Mouse (Mus musculus): ENCODE data around the gene Cd68. TPM values are rescaled to one million over a fixed set of nuclear protein-coding genes. Genes with fewer than 3 reads are reported as not detected.

The Cd68 gene
- polyA plus RNA-seq (2012; rRNA removed), result 6.1 and 7.5 TPM in 2 replicates

DNA sequence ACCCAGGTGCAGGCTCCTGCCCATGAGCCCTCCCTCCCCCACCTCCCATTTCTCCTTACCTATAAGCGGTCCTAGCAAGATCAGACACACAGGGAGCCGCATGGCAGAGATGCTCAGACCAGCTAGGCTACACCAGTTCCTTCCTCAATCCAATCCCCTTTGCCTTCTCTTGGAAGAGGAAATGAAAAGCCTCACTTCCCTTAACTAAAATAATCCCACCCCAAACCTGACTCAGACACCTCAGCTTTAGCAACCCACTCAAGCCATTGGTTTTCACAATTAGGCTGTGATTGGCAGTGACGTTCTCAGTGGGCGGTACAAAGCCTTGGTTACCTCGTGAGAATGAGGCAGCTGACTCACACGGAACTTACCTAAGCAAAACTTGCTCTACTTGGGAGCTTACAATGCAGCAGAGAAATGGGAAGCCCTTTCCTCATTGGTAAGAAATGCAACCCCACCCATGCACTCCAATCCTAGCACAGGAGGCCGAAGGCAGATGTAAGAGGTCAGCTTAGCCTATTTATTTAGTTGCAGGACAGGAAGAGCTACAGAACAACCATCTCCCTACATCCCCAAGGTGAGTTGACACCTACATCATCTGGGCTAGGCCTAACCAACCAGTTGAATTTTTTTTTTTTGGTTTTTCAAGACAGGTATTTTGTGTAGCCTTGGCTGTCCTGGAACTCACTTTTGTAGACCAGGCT, at the start of gene Cd68:
TSS of gene Cd68 (minus strand) at position 193 of the 704 bp plus-strand sequence.

DNA sequence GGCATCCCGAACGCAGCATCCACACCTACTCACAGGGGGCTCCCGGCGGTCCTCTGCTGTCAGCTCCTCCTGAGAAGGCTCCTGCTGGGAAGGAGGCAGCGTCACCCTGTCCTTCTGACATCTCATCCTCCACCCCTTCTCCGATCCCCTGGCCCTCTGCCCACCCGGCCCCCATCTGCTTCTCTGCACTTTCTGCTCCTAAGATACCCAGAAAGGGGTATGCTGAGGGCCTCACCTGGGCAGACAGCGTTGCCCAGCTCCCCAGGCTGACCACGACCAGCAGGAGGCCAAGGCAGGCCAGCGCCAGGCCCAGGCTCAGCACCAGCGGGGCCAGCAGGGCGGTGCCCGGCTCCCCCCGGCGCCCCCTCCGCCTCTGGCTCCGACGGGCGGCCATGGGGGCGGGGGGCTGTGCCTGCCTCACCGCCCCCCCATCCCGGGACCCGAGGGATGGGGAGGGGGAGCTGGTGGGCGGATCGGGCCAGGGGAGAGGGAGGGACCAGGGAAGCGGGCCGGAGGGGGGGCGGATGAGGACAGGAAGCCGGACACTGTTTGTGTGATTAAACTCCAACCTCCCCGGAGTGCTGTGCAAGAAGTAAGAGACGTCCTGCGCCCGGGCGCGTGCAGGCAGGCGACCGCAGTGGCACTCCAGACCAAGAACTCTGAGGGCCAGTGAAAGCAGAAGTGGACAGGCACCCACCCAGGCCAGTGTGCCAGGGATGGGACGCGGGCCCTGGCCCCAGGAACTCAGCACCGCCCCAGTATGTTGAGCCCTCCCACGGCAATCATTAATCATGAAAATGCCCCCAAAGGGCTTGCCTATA, 29.6 kb upstream of the Cd68 start, which contains the start of the genes Tnfsf12 and Tnfsfm13:
TSS of gene Tnfsf12 (minus strand) at position 489 of the 821 bp plus-strand sequence.
TSS of gene Tnfsfm13 (minus strand) at position 738 of the 821 bp plus-strand sequence.

DNA sequence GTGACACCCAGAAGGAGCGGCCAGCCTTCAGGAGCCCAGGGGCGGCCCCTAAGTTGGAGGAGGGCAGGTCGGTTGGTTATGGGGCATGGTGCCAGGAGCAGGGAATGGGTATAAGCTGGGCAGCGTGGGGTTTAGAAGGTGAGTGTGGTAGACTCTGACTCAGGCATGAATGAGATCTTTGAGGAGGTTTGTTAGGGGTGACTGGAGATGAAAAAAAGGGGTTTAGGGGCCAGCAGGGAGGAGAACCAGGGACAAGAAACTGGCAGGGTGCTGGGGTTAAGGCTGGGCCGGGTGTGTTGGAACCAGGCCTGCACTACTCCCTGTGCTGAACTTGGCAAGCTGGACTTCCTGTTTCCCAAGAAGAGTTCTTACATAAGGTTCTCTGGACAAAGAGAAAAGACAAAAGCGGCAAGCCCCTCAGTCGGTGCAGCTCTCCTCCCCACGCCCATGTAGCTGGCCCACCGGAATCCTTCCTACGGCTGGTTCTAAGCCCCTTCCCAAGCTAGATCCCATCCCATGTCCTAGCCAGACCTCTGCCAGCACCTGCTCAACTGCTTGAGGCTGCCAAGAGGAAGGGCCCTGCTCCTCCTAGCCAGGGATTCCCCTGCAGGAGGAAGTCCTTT, 19.7 kb upstream of the Cd68 start, which contains the start of gene Tnfsf13:
TSS of gene Tnfsf13 (minus strand) at position 259 of the 623 bp plus-strand sequence.

DNA sequence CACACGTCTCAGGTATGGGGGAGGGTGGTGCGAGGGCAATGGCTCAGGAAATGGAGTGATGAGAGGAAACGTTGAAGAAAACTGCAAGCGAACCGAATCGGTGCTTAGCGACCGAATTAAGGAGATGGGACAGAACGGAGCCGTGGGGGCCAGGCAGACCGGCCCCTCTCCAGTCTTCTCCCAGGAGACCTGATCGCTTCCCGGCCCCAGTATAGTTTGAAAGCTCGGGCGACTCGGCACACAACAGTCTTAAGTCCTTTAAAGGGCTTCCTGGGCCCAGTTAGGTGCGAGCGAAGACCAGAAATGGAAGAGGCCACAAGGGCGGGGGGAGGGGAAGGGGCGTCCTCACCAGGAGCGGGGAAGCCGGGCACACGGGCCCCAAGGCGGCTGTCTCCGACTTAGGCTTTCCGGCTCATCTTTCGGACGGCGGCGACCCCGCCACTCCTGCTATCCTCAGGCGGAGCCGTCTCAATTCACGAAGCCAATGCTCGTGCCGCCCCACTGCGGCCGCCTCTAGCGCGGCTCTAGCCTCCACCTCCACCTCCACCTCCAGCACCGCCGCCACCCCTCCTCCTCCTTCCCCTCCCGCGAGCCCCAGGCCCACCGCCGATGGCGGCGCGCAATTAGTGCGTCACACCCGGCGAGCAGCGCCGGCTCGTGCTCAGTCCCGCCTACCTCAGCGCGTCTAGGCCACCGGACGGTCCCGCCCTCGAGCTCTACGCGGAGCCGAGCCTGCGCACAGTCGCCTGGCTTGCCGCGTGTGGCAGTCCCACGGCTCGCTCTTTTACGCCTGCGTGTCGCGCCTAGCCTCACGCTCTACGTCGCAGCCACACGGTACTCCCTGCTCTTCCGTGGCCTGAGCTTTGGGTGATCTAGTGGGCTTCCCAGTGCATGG, 15.6 kb upstream of the Cd68 start, which contains the start of gene Senp3:
TSS of gene Senp3 (minus strand) at position 771 of the 895 bp plus-strand sequence.

DNA sequence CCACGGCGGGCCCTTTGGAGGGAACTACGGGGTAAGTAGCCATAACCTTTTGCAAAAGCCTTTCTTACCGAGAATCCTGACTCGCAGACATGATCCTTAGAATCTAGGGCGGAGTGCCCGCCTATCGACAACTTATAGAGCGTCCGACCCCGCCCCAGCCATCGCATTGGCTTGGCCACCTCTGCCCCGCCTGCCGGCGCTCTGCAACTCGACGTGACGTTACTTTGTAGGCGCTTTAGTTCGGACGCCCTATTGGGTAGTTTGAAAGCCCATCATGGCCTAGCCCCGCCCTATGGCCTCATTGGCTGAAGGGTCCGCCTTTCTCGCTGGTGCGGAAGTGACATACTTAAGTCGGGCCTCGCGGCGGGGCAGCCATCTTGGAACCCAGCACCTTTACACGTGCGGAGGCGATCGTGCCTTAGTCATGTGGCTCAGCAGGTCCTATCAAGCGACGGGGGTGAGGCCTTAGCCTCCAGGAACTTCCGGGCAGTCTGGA, 6.3 kb upstream of the Cd68 start, which contains the start of gene Eif4a1:
TSS of gene Eif4a1 (minus strand) at position 213 of the 496 bp plus-strand sequence.

DNA sequence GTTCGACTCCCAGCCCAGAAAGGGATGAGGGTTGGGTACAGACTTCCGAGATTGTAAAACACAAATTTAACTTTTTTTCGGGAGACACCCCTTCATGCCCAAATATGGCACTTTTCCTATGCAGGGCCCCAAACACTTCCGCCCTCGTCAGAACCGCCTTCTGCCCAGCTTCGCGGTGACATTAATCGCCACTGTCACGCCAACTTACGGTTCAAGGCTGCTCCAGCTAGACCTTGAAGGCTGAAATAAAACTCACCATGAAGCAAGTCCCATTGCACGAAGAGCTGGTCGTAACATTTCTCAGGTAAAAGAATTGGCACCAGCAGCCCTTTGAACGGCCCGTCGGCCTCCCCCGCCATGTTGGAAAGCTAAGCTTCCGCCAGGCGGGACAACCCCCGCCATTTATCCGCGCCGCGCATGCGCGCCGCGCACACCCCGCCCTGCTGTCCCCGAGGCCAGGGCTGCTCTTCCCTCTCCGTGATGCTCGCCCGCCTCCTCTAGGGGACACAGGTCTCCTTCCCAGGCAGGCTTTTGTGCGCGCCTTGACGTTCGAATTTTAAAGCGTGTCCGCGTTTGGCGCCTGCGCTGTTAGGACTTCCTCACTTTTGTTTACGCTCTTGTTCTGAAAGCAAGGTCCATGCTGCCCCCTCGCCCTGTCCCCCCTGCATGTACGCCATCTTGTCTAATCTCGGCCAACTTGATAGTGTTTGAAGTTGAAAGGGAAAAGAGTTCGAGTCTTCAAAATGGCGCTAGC, 3.6 kb downstream of the Cd68 start, which contains the start of gene Mpdu1:
TSS of gene Mpdu1 (minus strand) at position 430 of the 754 bp plus-strand sequence.

DNA sequence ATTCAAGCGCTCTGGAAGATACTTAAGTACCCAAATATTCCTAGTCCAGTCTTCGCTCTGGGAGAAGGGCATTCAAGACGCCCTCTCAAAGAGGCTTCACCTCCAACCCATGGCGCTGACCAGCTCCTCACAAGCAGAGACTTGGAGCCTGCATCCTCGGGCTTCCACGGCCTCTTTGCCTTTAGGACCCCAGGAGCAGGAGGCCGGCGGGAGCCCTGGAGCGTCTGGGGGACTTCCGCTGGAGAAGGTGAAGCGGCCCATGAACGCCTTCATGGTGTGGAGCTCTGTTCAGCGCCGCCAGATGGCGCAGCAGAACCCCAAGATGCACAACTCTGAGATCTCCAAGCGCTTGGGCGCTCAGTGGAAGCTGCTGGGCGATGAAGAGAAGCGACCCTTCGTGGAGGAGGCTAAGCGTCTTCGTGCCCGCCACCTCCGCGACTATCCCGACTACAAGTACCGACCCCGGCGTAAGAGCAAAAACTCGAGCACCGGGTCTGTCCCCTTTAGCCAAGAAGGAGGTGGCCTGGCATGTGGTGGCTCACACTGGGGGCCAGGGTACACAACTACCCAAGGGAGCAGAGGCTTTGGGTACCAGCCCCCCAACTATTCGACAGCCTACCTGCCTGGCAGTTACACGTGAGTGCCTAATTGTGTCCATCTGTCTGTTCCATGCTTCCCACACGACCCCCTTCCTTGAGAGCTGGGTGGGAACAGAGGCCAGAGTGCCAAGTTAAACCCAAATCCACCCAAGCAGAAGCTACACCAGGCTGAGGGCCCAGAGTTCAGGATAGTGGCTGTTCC, 10.5 kb downstream of the Cd68 start, which contains the start of gene Sox15:
TSS of gene Sox15 (plus strand) at position 51 of the 801 bp plus-strand sequence.

DNA sequence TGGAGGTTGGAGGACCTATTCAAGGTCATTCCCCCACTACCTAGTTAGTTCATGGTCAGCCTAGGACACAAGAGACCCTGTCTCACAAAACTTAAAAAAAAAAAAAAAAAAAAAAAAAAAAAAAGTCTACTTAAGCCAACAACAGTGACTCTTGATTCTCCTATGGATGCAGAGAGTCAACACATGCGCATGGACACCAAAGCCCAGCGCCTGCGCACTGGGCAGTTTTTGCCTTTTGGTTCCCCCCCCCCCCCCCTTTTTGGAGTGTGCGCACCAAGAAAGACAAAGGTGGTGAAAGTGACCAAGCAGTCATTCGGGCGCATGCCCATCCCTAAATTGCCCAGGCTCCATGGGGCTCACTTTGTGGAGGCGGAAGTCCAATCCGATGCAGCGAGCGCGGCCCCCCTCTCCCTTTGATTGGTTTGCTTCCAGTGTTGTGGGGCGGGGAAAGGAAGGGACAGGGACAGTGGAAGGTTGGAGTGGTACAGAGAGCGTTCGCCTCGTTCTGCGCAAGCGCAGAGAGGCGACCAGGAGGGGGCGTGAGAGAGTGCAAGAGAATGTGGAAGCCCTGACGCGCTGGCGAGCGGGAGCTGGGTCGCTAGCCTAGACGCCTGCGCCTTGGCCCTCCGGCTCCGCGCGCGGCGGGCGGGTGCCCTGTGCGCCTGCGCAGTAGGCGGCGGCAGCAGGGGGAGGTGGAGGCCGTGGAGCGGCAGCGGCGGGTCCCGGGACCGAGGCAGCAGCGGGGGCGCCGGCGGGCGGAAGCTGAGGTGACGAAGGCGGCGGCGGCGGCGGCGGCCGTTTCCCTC, 33.5 kb downstream of the Cd68 start, which contains the start of gene Fxr2:
TSS of gene Fxr2 (plus strand) at position 707 of the 806 bp plus-strand sequence.

DNA sequence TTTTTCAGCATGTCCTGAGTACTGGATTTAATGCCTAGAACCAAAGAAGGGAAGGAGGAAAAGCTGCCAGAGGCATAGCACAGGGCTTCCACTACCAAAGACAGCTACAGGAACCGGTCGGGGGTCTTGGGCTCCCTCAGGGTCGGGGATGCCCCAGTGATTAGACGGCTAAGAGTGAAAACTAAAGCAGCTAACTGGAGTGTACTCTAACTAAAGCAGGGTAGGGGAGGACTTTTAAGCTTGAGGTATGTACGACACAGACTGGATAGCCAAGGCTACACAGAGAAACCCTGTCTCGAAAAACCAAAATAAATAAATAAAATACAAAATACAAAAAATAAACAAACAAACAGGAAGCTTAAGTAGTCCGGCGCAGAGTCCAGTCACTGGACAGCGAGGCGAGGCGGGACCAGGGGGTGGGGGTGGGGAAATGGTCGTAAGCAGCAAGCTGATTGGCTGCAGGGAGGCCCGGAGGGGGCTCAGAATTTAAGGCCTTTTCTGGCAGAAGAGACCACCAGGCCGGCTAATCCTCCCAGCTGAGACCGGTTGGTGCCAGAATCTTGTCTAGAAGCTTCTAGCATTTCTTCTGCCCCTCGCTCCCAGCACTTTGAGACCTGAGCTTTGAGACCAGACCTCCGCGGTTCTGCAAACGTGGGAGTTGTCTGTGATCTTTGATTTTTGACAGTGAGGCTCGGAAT, 44.2 kb downstream of the Cd68 start, which contains the start of gene Sat2:
TSS of gene Sat2 (plus strand) at position 454 of the 698 bp plus-strand sequence.

DNA sequence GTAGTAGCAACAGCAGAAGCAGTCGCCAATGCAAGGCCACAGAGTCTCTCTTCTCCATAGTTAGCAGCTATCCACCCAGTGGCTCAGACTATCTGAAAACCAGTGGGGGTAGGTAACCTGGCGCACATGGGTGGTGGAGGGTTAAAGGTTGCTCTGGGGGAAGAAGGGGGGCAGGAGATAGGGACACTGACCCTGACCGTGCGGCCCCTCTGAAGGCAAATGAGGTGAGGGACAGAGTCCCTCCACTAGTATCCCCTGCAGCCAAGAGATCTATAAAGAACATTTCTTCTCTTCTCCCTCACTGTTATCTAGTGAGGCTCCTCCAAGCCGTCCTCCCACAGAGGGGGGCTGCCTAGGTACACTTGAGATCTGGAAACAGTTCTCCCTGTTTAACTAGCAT, 48.1 kb downstream of the Cd68 start, which contains the start of gene Shbg:
TSS of gene Shbg (minus strand) at position 101 of the 400 bp plus-strand sequence.

Other genes starting within 250 kb of the Cd68 start
- gene Dnah2, start 117.0 kb downstream of the Cd68 start, polyA plus RNA-seq (2012; rRNA removed), result 9.3 and 9.5 TPM in 2 replicates
- 209 and 212 TPM in 2 replicates for gene Efnb3, start 105.9 kb downstream of the Cd68 start, polyA plus RNA-seq (2012; rRNA removed)
- gene Wrap53, start 85.9 kb downstream of the Cd68 start, polyA plus RNA-seq (2012; rRNA removed), result 15.4 and 16.4 TPM in 2 replicates
- 63.0 and 69.2 TPM in 2 replicates for gene Trp53, start 85.8 kb downstream of the Cd68 start, polyA plus RNA-seq (2012; rRNA removed)
- 95.2 and 95.8 TPM in 2 replicates for gene Atp1b2, start 60.2 kb downstream of the Cd68 start, polyA plus RNA-seq (2012; rRNA removed)
- not detected in 2 replicates for gene Shbg, start 48.2 kb downstream of the Cd68 start, polyA plus RNA-seq (2012; rRNA removed)
- gene Sat2, start 44.1 kb downstream of the Cd68 start, polyA plus RNA-seq (2012; rRNA removed), result 16.5 and 16.9 TPM in 2 replicates
- gene Fxr2, start 33.2 kb downstream of the Cd68 start, polyA plus RNA-seq (2012; rRNA removed), result 121 and 125 TPM in 2 replicates
- 0.13 TPM in 1 of 2 replicates, not detected in the other for gene Sox15, start 10.8 kb downstream of the Cd68 start, polyA plus RNA-seq (2012; rRNA removed)
- gene Mpdu1, start 3.5 kb downstream of the Cd68 start, polyA plus RNA-seq (2012; rRNA removed), result 125 and 127 TPM in 2 replicates
- 887 and 907 TPM in 2 replicates for gene Eif4a1, start 6.3 kb upstream of the Cd68 start, polyA plus RNA-seq (2012; rRNA removed)
- gene Senp3, start 15.9 kb upstream of the Cd68 start, polyA plus RNA-seq (2012; rRNA removed), result 155 and 168 TPM in 2 replicates
- gene Tnfsf13, start 19.6 kb upstream of the Cd68 start, polyA plus RNA-seq (2012; rRNA removed), result 0.79 and 1.1 TPM in 2 replicates
- gene Tnfsf12, start 29.7 kb upstream of the Cd68 start, polyA plus RNA-seq (2012; rRNA removed), result 7.0 and 7.1 TPM in 2 replicates
- gene Tnfsfm13, start 29.9 kb upstream of the Cd68 start, polyA plus RNA-seq (2012; rRNA removed), result 1.2 and 1.5 TPM in 2 replicates
- gene Polr2a, start 92.5 kb upstream of the Cd68 start, polyA plus RNA-seq (2012; rRNA removed), result 20.4 and 20.9 TPM in 2 replicates
- 0.12 and 0.20 TPM in 2 replicates for gene Slc35g3, start 95.8 kb upstream of the Cd68 start, polyA plus RNA-seq (2012; rRNA removed)
- 15.8 and 16.1 TPM in 2 replicates for gene Zbtb4, start 99.8 kb upstream of the Cd68 start, polyA plus RNA-seq (2012; rRNA removed)
- gene Chrnb1, start 129.8 kb upstream of the Cd68 start, polyA plus RNA-seq (2012; rRNA removed), result 1.6 and 5.2 TPM in 2 replicates
- gene Fgf11, start 135.7 kb upstream of the Cd68 start, polyA plus RNA-seq (2012; rRNA removed), result 23.7 and 27.4 TPM in 2 replicates
- 0.13 and 0.25 TPM in 2 replicates for gene Tmem102, start 139.5 kb upstream of the Cd68 start, polyA plus RNA-seq (2012; rRNA removed)
- gene Gm39566, start 149.1 kb upstream of the Cd68 start, polyA plus RNA-seq (2012; rRNA removed), result not detected in 2 replicates
- gene Spem2, start 152.3 kb upstream of the Cd68 start, polyA plus RNA-seq (2012; rRNA removed), result not detected in 2 replicates
- gene Spem1, start 156.0 kb upstream of the Cd68 start, polyA plus RNA-seq (2012; rRNA removed), result 1.3 and 1.5 TPM in 2 replicates
- 90.2 and 112 TPM in 2 replicates for gene Nlgn2, start 171.6 kb upstream of the Cd68 start, polyA plus RNA-seq (2012; rRNA removed)
- 232 and 256 TPM in 2 replicates for gene Tmem256, start 172.4 kb upstream of the Cd68 start, polyA plus RNA-seq (2012; rRNA removed)
- 73.6 and 80.2 TPM in 2 replicates for gene Plscr3, start 180.2 kb upstream of the Cd68 start, polyA plus RNA-seq (2012; rRNA removed)
- gene Tnk1, start 192.6 kb upstream of the Cd68 start, polyA plus RNA-seq (2012; rRNA removed), result 0.04 and 0.18 TPM in 2 replicates
- not detected in 2 replicates for gene Tmem95, start 211.9 kb upstream of the Cd68 start, polyA plus RNA-seq (2012; rRNA removed)
- gene Kctd11, start 215.3 kb upstream of the Cd68 start, polyA plus RNA-seq (2012; rRNA removed), result 1.2 TPM in 2 replicates
- gene Acap1, start 229.4 kb upstream of the Cd68 start, polyA plus RNA-seq (2012; rRNA removed), result 0.61 and 0.68 TPM in 2 replicates
- 5.3 and 5.6 TPM in 2 replicates for gene 2810408A11Rik, start 234.8 kb upstream of the Cd68 start, polyA plus RNA-seq (2012; rRNA removed)
- 111 and 113 TPM in 2 replicates for gene Neurl4, start 234.9 kb upstream of the Cd68 start, polyA plus RNA-seq (2012; rRNA removed)
- gene Gps2, start 247.7 kb upstream of the Cd68 start, polyA plus RNA-seq (2012; rRNA removed), result 60.8 and 63.8 TPM in 2 replicates

All from central nervous system, embryonic 18 days (tissue).